Mouse (Mus musculus) testis, adult 2 months (tissue): Measurements from ENCODE around the gene Rhobtb3. TPM values are rescaled to one million over a fixed set of nuclear protein-coding genes. Genes with fewer than 3 reads are reported as not detected.

ENCODE experiments used
- H3K27ac ChIP-seq: fragments of 200-500 bp; 2 replicates; pipeline ENCODE4 v1.5.1; 2012; ENCODE audit warnings: low read depth, low read length; ENCODE audit not compliant: control insufficient read depth, insufficient read depth
- H3K27me3 ChIP-seq: fragments of 200-500 bp; 2 replicates; pipeline ENCODE4 v1.6.1; 2012; ENCODE audit warnings: mild to moderate bottlenecking, low read length, moderate library complexity; ENCODE audit not compliant: control insufficient read depth, insufficient read depth
- H3K36me3 ChIP-seq: fragments of 200-500 bp; 2 replicates; pipeline ENCODE4 v1.6.1; 2012; ENCODE audit warnings: mild to moderate bottlenecking, low read length; ENCODE audit not compliant: control insufficient read depth, insufficient read depth
- H3K4me1 ChIP-seq: fragments of 200-500 bp; 2 replicates; pipeline ENCODE4 v1.6.1; 2012; ENCODE audit warnings: low read length; ENCODE audit not compliant: control insufficient read depth, insufficient read depth
- H3K4me3 ChIP-seq: fragments of 200-500 bp; 2 replicates; pipeline ENCODE4 v1.5.1; 2012; ENCODE audit warnings: low read depth, mild to moderate bottlenecking, low read length, moderate library complexity, mixed read lengths; ENCODE audit not compliant: control insufficient read depth
- CTCF ChIP-seq: fragments of 200-500 bp; IDR thresholded peaks from 2 replicates; pipeline ENCODE4 v1.5.1; 2012; ENCODE audit warnings: low read depth, mild to moderate bottlenecking, inconsistent platforms, low read length, moderate library complexity; ENCODE audit not compliant: control insufficient read depth, insufficient read depth, insufficient replicate concordance
- POLR2A ChIP-seq: fragments of 200-500 bp; IDR thresholded peaks from 2 replicates; pipeline ENCODE4 v1.6.1; 2012; ENCODE audit warnings: low read depth, mild to moderate bottlenecking, inconsistent platforms, low read length, moderate library complexity; ENCODE audit not compliant: control insufficient read depth
- polyA plus RNA-seq: library from polyadenylated mRNA; depleted of rRNA; stranded (reverse); fragments of >200 nt; gene quantifications from 2 replicates; pipeline ENCODE4 v1.2.3, GENCODE M21; 2012; rRNA removed

Rhobtb3 gene
- polyA plus RNA-seq, 1 experiment, result 15.1 TPM

GRCm38 (mm10) chr13:75819898-75820297, 123.8 kb downstream of the Rhobtb3 start:
- no peaks in the 10 kb centered on the region for H3K4me1 ChIP-seq
- TF ChIP-seq POLR2A, result no peak
- no peak for TF ChIP-seq CTCF
- no peak overlapping the region for H3K4me3 ChIP-seq

More at GRCm38 (mm10) chr13:75819898-75820297, 123.8 kb downstream of the Rhobtb3 start:
- Histone ChIP-seq H3K27ac (no peak overlapping the region), H3K36me3 (no peaks in the 10 kb centered on the region), H3K27me3 (no peaks in the 10 kb centered on the region)

Other genes with a start within 250 kb of the Rhobtb3 start
- gene Ell2, start 237.2 kb downstream of the Rhobtb3 start, polyA plus RNA-seq, result 17.7 and 28.9 TPM in 2 replicates
- gene Glrx, start 104.1 kb downstream of the Rhobtb3 start, polyA plus RNA-seq, result 4.3 and 4.5 TPM in 2 replicates
- 94.7 and 110 TPM in 2 replicates for gene Spata9, start 23.2 kb upstream of the Rhobtb3 start, polyA plus RNA-seq
- gene Rfesd, start 74.8 kb upstream of the Rhobtb3 start, polyA plus RNA-seq, result 10.1 and 14.3 TPM in 2 replicates
- gene Gpr150, start 113.1 kb upstream of the Rhobtb3 start, polyA plus RNA-seq, result not detected in 2 replicates
- gene Arsk, start 154.7 kb upstream of the Rhobtb3 start, polyA plus RNA-seq, result 3.3 and 5.1 TPM in 2 replicates
- 2.4 and 3.4 TPM in 2 replicates for gene Ttc37, start 154.8 kb upstream of the Rhobtb3 start, polyA plus RNA-seq